Mouse (Mus musculus) cerebellum, adult (tissue): Measurements from ENCODE around the gene Wdfy2.
"Not testable (repeated sequence)": the region's sequence is repeated elsewhere in the genome, so short reads cannot be mapped to it uniquely, and the experiment has no call there.

Experiments used
- ATAC-seq: cut with Nextera tagmentation; 2 replicates; pipeline ENCODE4 v1.9.2; 2017; ENCODE audit warnings: mild to moderate bottlenecking, moderate library complexity, mixed read lengths; ENCODE audit not compliant: insufficient number of reproducible peaks, low FRiP score, low TSS enrichment

Wdfy2 gene

GRCm38 (mm10) chr14:62878076-62878475 is 40.6 kb downstream of the Wdfy2 start:
- peak; percentile 37; the same call in 1 of the 2 replicates for ATAC-seq

GRCm38 (mm10) chr14:62878634-62879430 is 41.4 kb downstream of the Wdfy2 start:
- ATAC-seq: no peak

GRCm38 (mm10) chr14:62879497-62879896 is 42.0 kb downstream of the Wdfy2 start:
- peak; percentile 81 for ATAC-seq

- ATAC-seq: no peak
These were observed 42.8 kb downstream of the Wdfy2 start for GRCm38 (mm10) chr14:62880084-62880851.

- ATAC-seq: no peak
These were observed 44.7 kb downstream of the Wdfy2 start for GRCm38 (mm10) chr14:62882061-62882614.

GRCm38 (mm10) chr14:62883551-62883950 is 46.1 kb downstream of the Wdfy2 start:
- ATAC-seq: no peak

- no peak for ATAC-seq
These were observed 46.7 kb downstream of the Wdfy2 start for GRCm38 (mm10) chr14:62884171-62884570.

GRCm38 (mm10) chr14:62884639-62885038 is 47.2 kb downstream of the Wdfy2 start:
- no peak for ATAC-seq

GRCm38 (mm10) chr14:62885146-62885545 is 47.7 kb downstream of the Wdfy2 start:
- ATAC-seq: no peak

- no peak for ATAC-seq
These were observed 53.9 kb downstream of the Wdfy2 start for GRCm38 (mm10) chr14:62891401-62891800.

GRCm38 (mm10) chr14:62892771-62893641 is 55.5 kb downstream of the Wdfy2 start:
- ATAC-seq: peak; percentile 87

- ATAC-seq: not testable (repeated sequence)
These were observed 56.2 kb downstream of the Wdfy2 start for GRCm38 (mm10) chr14:62893642-62894180.

GRCm38 (mm10) chr14:62894924-62895840 is 57.7 kb downstream of the Wdfy2 start:
- peak; percentile 61 for ATAC-seq

- no peak for ATAC-seq
These were observed 60.6 kb downstream of the Wdfy2 start for GRCm38 (mm10) chr14:62898061-62898460.

GRCm38 (mm10) chr14:62907888-62908287 is 70.4 kb downstream of the Wdfy2 start:
- no peak for ATAC-seq

- no peak for ATAC-seq
These were observed 71.1 kb downstream of the Wdfy2 start for GRCm38 (mm10) chr14:62908550-62908949.

GRCm38 (mm10) chr14:62910859-62911258 is 73.4 kb downstream of the Wdfy2 start:
- ATAC-seq: no peak

- ATAC-seq: no peak
These were observed 77.7 kb downstream of the Wdfy2 start for GRCm38 (mm10) chr14:62915146-62915685.
